Mouse (Mus musculus) thymus, adult 2 months (tissue): Measurements from ENCODE around the gene Sec23b.
A peak's percentile ranks its signal among the peaks of the same experiment; 100 is the strongest.

ENCODE experiments used
- CTCF ChIP-seq: fragments of 200-500 bp; IDR thresholded peaks from 2 replicates; pipeline ENCODE4 v1.5.1; 2012; ENCODE audit warnings: mild to moderate bottlenecking, control low read depth, low read length, moderate library complexity, borderline replicate concordance; ENCODE audit not compliant: control insufficient read depth, poor library complexity, insufficient read depth; ENCODE audit errors: extremely low read depth
- POLR2A ChIP-seq: fragments of 200-500 bp; IDR thresholded peaks from 2 replicates; pipeline ENCODE4 v1.6.1; 2012; ENCODE audit warnings: mild to moderate bottlenecking, low read length, control low read depth, moderate library complexity; ENCODE audit not compliant: control insufficient read depth, poor library complexity, insufficient read depth; ENCODE audit errors: extremely low read depth

GRCm38 (mm10) chr2:144588723-144589122, 32.7 kb downstream of the Sec23b start:
- TF ChIP-seq POLR2A, result no peak
- TF ChIP-seq CTCF, result peak; percentile 37; the same call in 1 of the 2 replicates
